Mouse (Mus musculus) midbrain, embryonic 12.5 days (tissue): ENCODE results near the gene Fgfr2. TPM values are rescaled to one million over a fixed set of nuclear protein-coding genes. Genes with fewer than 3 reads are reported as not detected.

Source experiments
- ATAC-seq: fragments of 200-750 bp; cut with Nextera tagmentation; 2 replicates; pipeline ENCODE4 v1.8.0; 2017; ENCODE audit warnings: low read depth, moderate TSS enrichment, moderate library complexity; ENCODE audit not compliant: low FRiP score
- H3K27ac ChIP-seq: fragments of 300-500 bp; sonication (generic); replicated peaks from 2 replicates; pipeline ENCODE4 v1.5.1; 2016; ENCODE audit warnings: mild to moderate bottlenecking
- H3K27me3 ChIP-seq: fragments of 300-500 bp; sonication (generic); 2 replicates; pipeline ENCODE4 v1.6.1; 2016; ENCODE audit warnings: mild to moderate bottlenecking
- H3K36me3 ChIP-seq: fragments of 300-500 bp; sonication (generic); 2 replicates; pipeline ENCODE4 v1.6.1; 2016
- H3K4me1 ChIP-seq: fragments of 300-500 bp; sonication (generic); 2 replicates; pipeline ENCODE4 v1.6.1; 2016
- H3K4me2 ChIP-seq: fragments of 300-500 bp; sonication (generic); replicated peaks from 2 replicates; pipeline ENCODE4 v1.6.1; 2016; ENCODE audit warnings: mild to moderate bottlenecking, moderate library complexity
- H3K4me3 ChIP-seq: fragments of 300-500 bp; sonication (generic); 2 replicates; pipeline ENCODE4 v1.5.1; 2016; ENCODE audit warnings: mild to moderate bottlenecking
- H3K9ac ChIP-seq: fragments of 300-500 bp; sonication (generic); replicated peaks from 2 replicates; pipeline ENCODE4 v1.6.1; 2016; ENCODE audit warnings: mild to moderate bottlenecking, moderate library complexity
- H3K9me3 ChIP-seq: fragments of 300-500 bp; sonication (generic); 2 replicates; pipeline ENCODE4 v1.6.1; 2016; ENCODE audit warnings: mild to moderate bottlenecking
- WGBS: fragments of 180-500 bp; shearing (Covaris S2); methylation state at CpG from one replicate; pipeline ENCODE4 v1.1.7; 2016; 5-methylcytosine and 5-hydroxymethylcytosine counted together
- polyA plus RNA-seq: library from polyadenylated mRNA; unstranded; fragments of >200 nt; fragmentation: Nextera tagmentation; extraction: Ambion mirVana; gene quantifications from 2 replicates; pipeline ENCODE4 v1.2.1, GENCODE M21; 2016

The Fgfr2 gene
- polyA plus RNA-seq, 1 experiment from 2014 or later: 96.5 TPM

DNA sequence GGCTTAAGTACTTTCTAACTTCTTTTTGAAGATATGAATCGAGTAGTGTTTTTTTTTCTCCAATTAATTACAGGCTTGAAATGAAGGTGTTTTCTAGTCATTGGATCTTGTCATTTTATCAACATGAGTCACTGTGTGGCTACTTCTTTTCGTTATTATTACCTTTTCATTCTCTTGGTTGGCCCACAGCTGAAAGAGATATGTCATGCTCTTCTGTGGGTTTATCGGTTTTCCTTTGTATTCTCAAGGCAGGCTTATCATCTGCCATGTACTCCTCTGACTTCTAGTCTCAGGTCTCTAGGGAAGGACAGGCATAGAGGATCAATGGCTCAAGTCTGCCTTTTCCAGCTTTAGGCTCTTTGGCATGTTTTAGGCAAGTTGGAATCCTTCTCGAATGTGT, 712.2 kb downstream of the Fgfr2 start:
- no peaks in the 10 kb centered on the region for H3K9me3 ChIP-seq
- no peak overlapping the region for H3K9ac ChIP-seq
- no peak for ATAC-seq
- peaks cover 2% of the 10 kb centered on the region for H3K4me1 ChIP-seq
- H3K4me3 ChIP-seq: no peak overlapping the region
- H3K4me2 ChIP-seq: no peak overlapping the region
- no peaks in the 10 kb centered on the region for H3K36me3 ChIP-seq
- 87% methylated on average over 4 of the region's 4 CpGs for WGBS
- H3K27me3 ChIP-seq: no peaks in the 10 kb centered on the region
- no peak overlapping the region for H3K27ac ChIP-seq

DNA sequence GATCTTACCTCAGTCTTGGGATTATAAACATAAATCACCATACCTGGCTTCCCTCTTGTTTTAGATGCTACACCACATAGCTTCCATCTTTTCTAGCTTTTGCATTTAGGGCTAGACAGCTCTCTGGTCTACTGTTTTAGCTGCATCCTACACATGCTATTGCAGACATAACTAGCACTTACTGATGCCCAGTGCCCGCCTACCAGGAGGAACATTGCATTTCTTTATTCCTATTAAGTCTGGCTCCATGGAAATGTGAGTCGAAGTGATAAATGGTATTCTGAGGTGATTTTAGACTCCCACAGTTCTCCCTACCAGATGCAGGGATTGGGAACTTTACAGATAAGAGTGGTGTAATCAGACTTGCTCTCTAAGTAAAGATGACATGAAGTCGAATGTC, 713.3 kb downstream of the Fgfr2 start:
- Histone ChIP-seq H3K9ac (no peak overlapping the region), H3K4me3 (no peak overlapping the region), H3K4me1 (peaks cover 8% of the 10 kb centered on the region), H3K27ac (no peak overlapping the region), H3K36me3 (no peaks in the 10 kb centered on the region), H3K27me3 (no peaks in the 10 kb centered on the region), H3K9me3 (no peaks in the 10 kb centered on the region), H3K4me2 (no peak overlapping the region)
- 90% methylated on average over 3 of the region's 3 CpGs for WGBS
- ATAC-seq: no peak

DNA sequence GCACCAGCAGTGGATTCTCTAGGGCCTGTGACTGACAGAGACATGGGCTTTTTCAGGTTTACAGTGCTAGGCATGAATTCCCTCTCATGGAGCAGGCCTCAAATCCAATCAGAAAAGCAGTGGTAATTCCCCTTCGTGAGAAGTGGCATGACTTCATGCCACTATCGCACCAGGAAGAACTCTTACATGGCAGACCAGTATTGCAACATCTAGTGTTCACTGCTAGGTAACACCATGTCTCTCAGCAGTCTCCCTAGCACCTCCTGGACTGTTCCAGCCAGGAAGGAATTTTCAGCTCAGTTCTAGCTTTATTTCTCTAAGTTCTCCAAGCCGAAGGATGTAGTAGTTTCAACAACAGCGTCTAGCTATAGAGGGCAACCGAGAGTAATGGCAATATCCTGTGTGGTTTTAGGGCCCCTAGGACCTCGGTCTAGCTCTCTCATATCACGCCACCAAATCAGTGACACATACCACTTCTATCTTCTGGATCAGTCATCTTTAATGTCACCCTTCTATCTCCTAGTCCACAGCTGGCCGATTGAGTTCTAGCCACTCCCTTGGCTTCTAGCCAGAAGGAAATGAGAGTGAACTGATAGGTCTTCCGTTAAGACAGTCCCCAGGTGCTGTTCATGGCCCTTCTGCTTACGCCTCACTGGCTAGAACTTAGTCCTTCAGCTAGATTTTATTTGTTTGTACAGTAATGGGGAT, 720.6 kb downstream of the Fgfr2 start:
- H3K9me3 ChIP-seq: no peaks in the 10 kb centered on the region
- no peak overlapping the region for H3K9ac ChIP-seq
- no peak overlapping the region for H3K4me2 ChIP-seq
- H3K27ac ChIP-seq: no peak overlapping the region
- ATAC-seq: no peak
- no peak overlapping the region for H3K4me3 ChIP-seq
- 90% methylated on average over 10 of the region's 10 CpGs for WGBS
- H3K4me1 ChIP-seq: peaks cover 25% of the 10 kb centered on the region
- no peaks in the 10 kb centered on the region for H3K36me3 ChIP-seq
- no peaks in the 10 kb centered on the region for H3K27me3 ChIP-seq

GRCm38 (mm10) chr7:132398487-132398886, 724.7 kb downstream of the Fgfr2 start:
- 67% methylated on average over 3 of the region's 3 CpGs for WGBS
- Histone ChIP-seq H3K27me3 (no peaks in the 10 kb centered on the region), H3K27ac (no peak overlapping the region), H3K4me1 (peaks cover 6% of the 10 kb centered on the region), H3K9ac (no peak overlapping the region), H3K36me3 (no peaks in the 10 kb centered on the region), H3K9me3 (no peaks in the 10 kb centered on the region), H3K4me3 (no peak overlapping the region), H3K4me2 (no peak overlapping the region)
- no peak for ATAC-seq

DNA sequence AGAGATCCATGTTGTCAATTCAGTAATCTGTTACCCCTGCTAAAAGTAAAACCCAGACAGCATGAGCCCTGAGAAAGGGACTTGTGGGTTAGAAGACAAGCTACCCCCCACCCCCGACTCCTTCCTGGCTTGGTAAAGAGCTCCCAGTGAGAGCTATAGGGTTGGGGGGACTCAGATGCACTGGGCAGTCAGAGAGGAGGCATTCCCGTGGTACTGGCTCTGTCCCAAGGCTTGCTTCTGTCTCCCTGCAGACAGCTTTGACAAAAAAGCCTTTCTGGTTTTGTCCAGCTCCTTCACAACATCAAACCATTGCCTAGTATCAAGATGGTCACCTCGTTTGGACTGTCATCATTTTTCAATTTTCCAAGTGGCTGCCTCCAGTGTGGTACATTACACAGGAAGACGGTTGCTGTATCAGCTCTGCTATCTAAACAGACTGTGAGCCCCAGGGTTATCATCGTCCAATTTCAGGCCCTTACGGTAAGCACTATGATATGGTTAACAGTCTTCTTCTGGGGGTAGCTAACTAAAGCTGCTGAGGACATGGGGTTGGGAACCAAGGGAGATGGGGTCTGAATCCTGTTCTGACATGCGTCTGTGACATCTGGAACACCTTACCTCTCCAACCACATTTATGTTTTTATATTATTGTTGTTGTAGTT, 726.4 kb downstream of the Fgfr2 start:
- no peak overlapping the region for H3K4me2 ChIP-seq
- no peaks in the 10 kb centered on the region for H3K9me3 ChIP-seq
- H3K4me1 ChIP-seq: peaks cover 3% of the 10 kb centered on the region; the same call in 1 of the 2 replicates
- H3K27ac ChIP-seq: no peak overlapping the region
- no peak overlapping the region for H3K4me3 ChIP-seq
- ATAC-seq: no peak
- no peaks in the 10 kb centered on the region for H3K27me3 ChIP-seq
- WGBS: 73% methylated on average over 7 of the region's 7 CpGs
- H3K36me3 ChIP-seq: no peaks in the 10 kb centered on the region
- H3K9ac ChIP-seq: no peak overlapping the region

GRCm38 (mm10) chr7:132393582-132394175, 729.5 kb downstream of the Fgfr2 start:
- Histone ChIP-seq H3K27ac (no peak overlapping the region), H3K4me1 (peaks cover 3% of the 10 kb centered on the region; the same call in 1 of the 2 replicates), H3K36me3 (no peaks in the 10 kb centered on the region), H3K9ac (no peak overlapping the region), H3K27me3 (no peaks in the 10 kb centered on the region), H3K4me3 (no peak overlapping the region), H3K4me2 (no peak overlapping the region), H3K9me3 (no peaks in the 10 kb centered on the region)
- ATAC-seq: no peak

DNA sequence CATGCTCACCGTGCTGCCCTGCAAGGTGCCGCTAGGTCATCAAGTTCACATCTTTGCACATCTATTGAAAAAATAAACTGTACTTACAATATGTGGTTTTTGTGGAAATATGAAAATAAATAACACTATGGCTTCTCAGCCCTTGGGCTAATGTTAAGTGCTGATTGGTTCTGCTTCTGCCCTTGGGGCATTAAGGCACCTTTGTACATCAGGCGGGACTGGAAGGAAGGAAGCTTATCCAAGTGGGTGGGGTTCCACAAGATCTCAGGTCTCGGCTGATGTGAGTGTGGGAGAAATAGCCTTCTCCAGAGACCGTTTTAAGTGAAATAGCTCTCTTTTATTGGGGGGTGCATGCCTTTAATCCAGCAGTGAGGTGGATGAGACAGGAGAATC, 730.1 kb downstream of the Fgfr2 start:
- Histone ChIP-seq H3K4me3 (no peak overlapping the region), H3K4me2 (no peak overlapping the region), H3K27me3 (no peaks in the 10 kb centered on the region), H3K4me1 (peaks cover 3% of the 10 kb centered on the region; the same call in 1 of the 2 replicates), H3K27ac (no peak overlapping the region), H3K9ac (no peak overlapping the region), H3K9me3 (no peaks in the 10 kb centered on the region), H3K36me3 (no peaks in the 10 kb centered on the region)
- WGBS: 84% methylated on average over 5 of the region's 5 CpGs
- no peak for ATAC-seq

DNA sequence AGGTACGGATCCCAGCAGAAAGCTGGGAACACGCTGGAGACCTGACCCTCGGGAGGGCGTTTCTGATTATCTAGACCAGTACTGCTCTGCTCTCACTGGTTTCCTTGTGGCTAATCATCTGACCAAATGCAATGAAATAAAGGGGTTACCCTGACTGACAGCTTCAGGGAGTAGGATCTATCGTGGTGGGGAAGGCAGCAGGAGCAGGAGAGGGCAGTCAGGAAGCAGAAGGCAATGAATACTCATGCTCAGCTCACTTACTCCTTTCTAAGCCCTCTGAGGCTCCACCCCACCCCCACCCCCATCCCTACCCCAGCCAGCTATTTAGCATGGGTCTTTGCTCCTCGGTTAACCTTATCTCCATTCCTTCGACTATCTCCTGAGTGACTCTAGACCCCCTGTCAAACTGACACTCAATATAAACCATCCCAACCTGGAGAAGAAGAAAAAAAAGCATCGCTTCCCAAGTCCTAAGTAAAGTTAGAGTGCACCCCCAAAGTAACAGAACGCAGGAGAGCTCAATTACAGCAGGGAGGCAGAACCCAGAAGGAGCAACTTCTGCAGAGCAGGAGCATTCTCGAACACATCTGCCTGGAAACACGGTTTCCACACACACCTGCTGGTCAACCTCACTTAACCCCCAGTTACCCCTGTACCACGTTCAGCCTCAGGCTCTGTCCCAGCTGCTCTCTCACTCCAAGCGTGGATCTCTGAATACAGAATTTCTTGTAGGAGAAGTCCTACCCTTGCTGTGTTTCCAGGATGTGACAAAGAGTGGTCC, 730.7 kb downstream of the Fgfr2 start:
- Histone ChIP-seq H3K36me3 (no peaks in the 10 kb centered on the region), H3K4me1 (peaks cover 3% of the 10 kb centered on the region; the same call in 1 of the 2 replicates), H3K4me3 (no peak overlapping the region), H3K4me2 (no peak overlapping the region), H3K27ac (no peak overlapping the region), H3K9me3 (no peaks in the 10 kb centered on the region), H3K9ac (no peak overlapping the region), H3K27me3 (no peaks in the 10 kb centered on the region)
- ATAC-seq: no peak
- 83% methylated on average over 13 of the region's 13 CpGs for WGBS

GRCm38 (mm10) chr7:132389473-132389872, 733.7 kb downstream of the Fgfr2 start:
- no peak overlapping the region for H3K27ac ChIP-seq
- no peak overlapping the region for H3K4me3 ChIP-seq
- H3K36me3 ChIP-seq: no peaks in the 10 kb centered on the region
- H3K9ac ChIP-seq: no peak overlapping the region
- no peak for ATAC-seq
- peaks cover 21% of the 10 kb centered on the region for H3K4me1 ChIP-seq
- no peaks in the 10 kb centered on the region for H3K9me3 ChIP-seq
- 71% methylated on average over 7 of the region's 7 CpGs for WGBS
- peaks cover 3% of the 10 kb centered on the region; the same call in 1 of the 2 replicates for H3K27me3 ChIP-seq
- no peak overlapping the region for H3K4me2 ChIP-seq

DNA sequence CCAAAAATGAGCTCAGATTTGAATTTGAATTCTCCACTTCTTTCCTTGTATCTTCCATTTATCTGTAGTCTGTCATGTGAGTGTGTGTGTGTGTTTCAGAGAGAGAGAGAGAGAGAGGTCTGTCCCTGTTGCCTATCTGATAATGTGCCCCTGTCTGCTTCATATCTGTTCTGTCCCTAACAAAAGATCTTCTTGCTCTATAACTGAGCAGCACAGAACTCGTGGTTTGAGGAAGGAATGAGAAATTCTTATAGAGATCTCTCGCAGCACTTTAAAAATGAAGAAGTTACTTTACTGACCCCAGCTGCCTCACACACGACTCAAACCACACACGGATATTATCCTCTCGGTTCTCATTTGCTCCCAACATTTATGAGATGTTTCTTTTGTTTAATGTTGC, 735.6 kb downstream of the Fgfr2 start:
- H3K36me3 ChIP-seq: no peaks in the 10 kb centered on the region
- H3K4me1 ChIP-seq: peaks cover 24% of the 10 kb centered on the region
- H3K27ac ChIP-seq: no peak overlapping the region
- no peaks in the 10 kb centered on the region for H3K9me3 ChIP-seq
- no peak for ATAC-seq
- WGBS: 82% methylated on average over 5 of the region's 5 CpGs
- no peak overlapping the region for H3K9ac ChIP-seq
- H3K4me3 ChIP-seq: no peak overlapping the region
- no peak overlapping the region for H3K4me2 ChIP-seq
- H3K27me3 ChIP-seq: peaks cover 3% of the 10 kb centered on the region; the same call in 1 of the 2 replicates

- H3K4me3 ChIP-seq: no peak overlapping the region
- 51% methylated on average over 8 of the region's 8 CpGs for WGBS
Measured at GRCm38 (mm10) chr7:132386316-132386715, 736.8 kb downstream of the Fgfr2 start.

More at GRCm38 (mm10) chr7:132386316-132386715, 736.8 kb downstream of the Fgfr2 start:
- Histone ChIP-seq H3K9ac (no peak overlapping the region), H3K4me1 (peaks cover 24% of the 10 kb centered on the region), H3K27ac (no peak overlapping the region), H3K4me2 (no peak overlapping the region), H3K9me3 (no peaks in the 10 kb centered on the region), H3K36me3 (no peaks in the 10 kb centered on the region), H3K27me3 (peaks cover 3% of the 10 kb centered on the region; the same call in 1 of the 2 replicates)
- ATAC-seq: no peak
